Mouse (Mus musculus) CH12.LX (cell line): Measurements from ENCODE around the gene Lgr4. TPM values are rescaled to one million over a fixed set of nuclear protein-coding genes. Genes with fewer than 3 reads are reported as not detected.

Experiments
- DNase-seq: peaks from one replicate; pipeline ENCODE4 v3.0.0-alpha.2; 2013; ENCODE audit errors: extremely low read depth
- H3K27ac ChIP-seq: 2 replicates; pipeline ENCODE4 v1.5.1; 2012; ENCODE audit warnings: low read depth, mild to moderate bottlenecking, control low read depth, moderate library complexity; ENCODE audit not compliant: insufficient read depth
- H3K27me3 ChIP-seq: replicated peaks from 2 replicates; pipeline ENCODE3; 2012; ENCODE audit warnings: inconsistent platforms
- H3K36me3 ChIP-seq, 2 experiments: replicated peaks in 1 of 2; 2 replicates each; pipeline versions ENCODE3 to v1.6.1; 2012; ENCODE audit warnings: inconsistent platforms in 1 of 2, low read length in 1 of 2, mild to moderate bottlenecking in 1 of 2, mixed read lengths in 1 of 2, moderate library complexity in 1 of 2; ENCODE audit not compliant: control insufficient read depth in 1 of 2, insufficient read depth in 1 of 2
- H3K4me1 ChIP-seq, 2 experiments: 2 replicates each; pipeline ENCODE4 v1.6.1; 2012; ENCODE audit warnings: inconsistent platforms in 1 of 2, moderate library complexity in 1 of 2; ENCODE audit not compliant: insufficient read depth in 2 of 2, control insufficient read depth in 1 of 2
- H3K4me2 ChIP-seq: 2 replicates; pipeline ENCODE4 v1.6.1; 2012; ENCODE audit warnings: low read depth, mild to moderate bottlenecking, control low read depth; ENCODE audit not compliant: poor library complexity, insufficient read depth, severe bottlenecking
- H3K4me3 ChIP-seq, 3 experiments: fragments of 150-350 bp in 1 of 3; sonication (generic) in 1 of 3; replicated peaks in 1 of 3; 2 replicates each; pipeline versions ENCODE3 to v1.5.1; 2011 to 2012; ENCODE audit warnings: low read depth in 2 of 3, low read length in 2 of 3, mild to moderate bottlenecking in 2 of 3, moderate library complexity in 2 of 3, control low read depth in 1 of 3, improper control_type of control experiment in 1 of 3, inconsistent platforms in 1 of 3, mixed read lengths in 1 of 3; ENCODE audit not compliant: poor library complexity in 1 of 3
- H3K79me2 ChIP-seq: replicated peaks from 2 replicates; pipeline ENCODE4 v1.6.1; 2012; ENCODE audit warnings: mild to moderate bottlenecking, moderate library complexity; ENCODE audit not compliant: control insufficient read depth, poor library complexity, insufficient read depth, severe bottlenecking; ENCODE audit errors: extremely low read depth
- H3K9ac ChIP-seq: 2 replicates; pipeline ENCODE4 v1.6.1; 2012; ENCODE audit warnings: low read depth, mild to moderate bottlenecking, control low read depth, moderate library complexity; ENCODE audit not compliant: insufficient read depth
- H3K9me3 ChIP-seq: replicated peaks from 2 replicates; pipeline ENCODE3; 2012; ENCODE audit warnings: low read length, inconsistent platforms, mixed read lengths
- CHD2 ChIP-seq: IDR thresholded peaks from 2 replicates; pipeline ENCODE4 v1.6.1; 2011; ENCODE audit warnings: low read length, improper control_type of control experiment
- E2F4 ChIP-seq: IDR thresholded peaks from 2 replicates; pipeline ENCODE4 v1.6.1; 2011; ENCODE audit warnings: low read depth, low read length, improper control_type of control experiment; ENCODE audit not compliant: insufficient replicate concordance
- ELF1 ChIP-seq: IDR thresholded peaks from 2 replicates; pipeline ENCODE4 v1.6.1; 2014; ENCODE audit warnings: low read depth, mild to moderate bottlenecking, inconsistent platforms, low read length, improper control_type of control experiment
- ETS1 ChIP-seq: conservative IDR thresholded peaks from 2 replicates; pipeline ENCODE4 v1.6.1; 2012; ENCODE audit warnings: low read depth, mild to moderate bottlenecking, inconsistent platforms, low read length, improper control_type of control experiment, moderate library complexity
- IRF4 ChIP-seq: IDR thresholded peaks from 2 replicates; pipeline ENCODE4 v1.6.1; 2014; ENCODE audit warnings: low read depth, mild to moderate bottlenecking, inconsistent platforms, low read length, improper control_type of control experiment
- JUN ChIP-seq: IDR thresholded peaks from 2 replicates; pipeline ENCODE4 v1.6.1; 2011; ENCODE audit warnings: low read depth, mild to moderate bottlenecking, low read length, improper control_type of control experiment, moderate library complexity; ENCODE audit not compliant: insufficient read depth
- JUND ChIP-seq: conservative IDR thresholded peaks from 2 replicates; pipeline ENCODE4 v1.6.1; 2011; ENCODE audit warnings: low read depth, low read length, improper control_type of control experiment
- KAT2A ChIP-seq: IDR thresholded peaks from 2 replicates; pipeline ENCODE4 v1.6.1; 2012; ENCODE audit warnings: low read length, improper control_type of control experiment, inconsistent platforms; ENCODE audit not compliant: insufficient replicate concordance
- MAZ ChIP-seq: IDR thresholded peaks from 2 replicates; pipeline ENCODE4 v1.6.1; 2012; ENCODE audit warnings: low read depth, mild to moderate bottlenecking, inconsistent platforms, low read length, improper control_type of control experiment, moderate library complexity
- MEF2A ChIP-seq: IDR thresholded peaks from 2 replicates; pipeline ENCODE4 v1.6.1; 2014; ENCODE audit warnings: low read depth, mild to moderate bottlenecking, inconsistent platforms, low read length, improper control_type of control experiment, borderline replicate concordance
- MXI1 ChIP-seq: IDR thresholded peaks from 2 replicates; pipeline ENCODE4 v1.6.1; 2011; ENCODE audit warnings: mild to moderate bottlenecking, low read depth, low read length, improper control_type of control experiment
- NELFE ChIP-seq: IDR thresholded peaks from 2 replicates; pipeline ENCODE4 v1.6.1; 2011; ENCODE audit warnings: low read depth, low read length, improper control_type of control experiment
- NRF1 ChIP-seq: IDR thresholded peaks from 2 replicates; pipeline ENCODE4 v1.6.1; 2014; ENCODE audit warnings: low read depth, mild to moderate bottlenecking, inconsistent platforms, low read length, improper control_type of control experiment, moderate library complexity
- PAX5 ChIP-seq: IDR thresholded peaks from 2 replicates; pipeline ENCODE4 v1.6.1; 2012; ENCODE audit warnings: low read length, inconsistent platforms, mixed read lengths
- POLR2A ChIP-seq: IDR thresholded peaks from 2 replicates; pipeline ENCODE4 v1.6.1; 2011; ENCODE audit warnings: low read depth, mild to moderate bottlenecking, improper control_type of control experiment, low read length
- RAD21 ChIP-seq: IDR thresholded peaks from 2 replicates; pipeline ENCODE4 v1.6.1; 2011; ENCODE audit warnings: low read depth, mild to moderate bottlenecking, low read length, improper control_type of control experiment, moderate library complexity
- SIN3A ChIP-seq: IDR thresholded peaks from 2 replicates; pipeline ENCODE4 v1.6.1; 2012; ENCODE audit warnings: low read length, improper control_type of control experiment, inconsistent platforms
- USF1 ChIP-seq: IDR thresholded peaks from 2 replicates; pipeline ENCODE4 v1.6.1; 2014; ENCODE audit warnings: low read depth, mild to moderate bottlenecking, inconsistent platforms, low read length, improper control_type of control experiment
- ZC3H11A ChIP-seq: IDR thresholded peaks from 2 replicates; pipeline ENCODE4 v1.6.1; 2012; ENCODE audit warnings: low read depth, mild to moderate bottlenecking, inconsistent platforms, low read length, improper control_type of control experiment
- ZMIZ1 ChIP-seq: IDR thresholded peaks from 2 replicates; pipeline ENCODE4 v1.6.1; 2012; ENCODE audit warnings: low read depth, mild to moderate bottlenecking, inconsistent platforms, low read length, improper control_type of control experiment
- ZNF384 ChIP-seq: IDR thresholded peaks from 2 replicates; pipeline ENCODE4 v1.6.1; 2012; ENCODE audit warnings: low read depth, low read length, improper control_type of control experiment, inconsistent platforms
- dilution Hi-C: fragments of 300-500 bp; cut with MboI; formaldehyde crosslinking; loops from 2 replicates; pipeline ENCODE4 v1.14.3; 2020; ENCODE audit warnings: low sequenced_read_pairs; ENCODE audit not compliant: extremely low pct_unique_long_range_greater_than_20kb, extremely low pct_ligation_motif_present
- in situ Hi-C: fragments of 300-500 bp; cut with MboI; formaldehyde crosslinking; loops from 3 replicates; pipeline ENCODE4 v1.14.3; 2019; ENCODE audit warnings: low sequenced_read_pairs, low pct_ligation_motif_present, low pct_unique_long_range_greater_than_20kb, mixed read lengths
- polyA plus RNA-seq: library from polyadenylated mRNA; unstranded; fragments of >175 nt; gene quantifications from 2 replicates; pipeline ENCODE4 v1.2.1, GENCODE M21; 2012; ENCODE audit warnings: low read depth; ENCODE audit not compliant: insufficient read length
- total RNA-seq, 2 experiments: library from RNA; depleted of rRNA; stranded (reverse); fragments of 300-350 nt in 1 of 2; fragments of >200 nt in 1 of 2; gene quantifications; 2 replicates each; pipeline ENCODE4 v1.2.3; 2012 to 2014

Lgr4 gene
- total and polyA plus RNA-seq, 3 experiments: 6.1 to 11.4 (median 6.9) TPM

DNA sequence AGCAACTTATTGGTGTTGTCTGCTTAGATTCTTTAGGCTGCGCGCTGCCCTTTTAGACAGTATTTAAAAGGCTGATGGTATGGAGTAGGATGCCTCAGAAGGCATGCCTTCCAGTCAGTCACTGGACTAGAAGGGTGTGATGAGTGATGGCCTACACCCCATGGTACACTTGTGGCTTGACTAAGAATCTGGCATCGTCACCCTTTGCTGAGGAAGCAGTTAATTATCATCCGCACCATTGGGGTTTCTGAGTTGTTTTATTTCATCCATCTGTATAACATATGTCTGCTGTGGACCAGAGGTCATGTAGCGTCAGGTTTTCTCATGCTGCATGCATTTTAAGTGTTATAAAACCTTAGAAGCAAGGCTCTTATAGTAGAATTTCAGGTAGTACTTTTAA, 70.5 kb downstream of the Lgr4 start:
- H3K36me3 ChIP-seq: peaks cover 0 to 16% of the 10 kb centered on the region in 2 experiments
- H3K27ac ChIP-seq: no peak overlapping the region
- in situ Hi-C loops: no loop called here
- H3K4me3 ChIP-seq: no peak overlapping the region
- no peaks in the 10 kb centered on the region for H3K9me3 ChIP-seq
- no peak for TF ChIP-seq MAZ
- TF ChIP-seq ZC3H11A: no peak
- no peak for TF ChIP-seq MXI1
- no peak for TF ChIP-seq USF1
- TF ChIP-seq IRF4: no peak
- no peak for TF ChIP-seq NELFE
- TF ChIP-seq, all 38 proteins: peak for 0
- DNase-seq: no peak
- Histone ChIP-seq H3K9ac (no peak overlapping the region), H3K79me2 (no peaks in the 10 kb centered on the region), H3K4me2 (no peak overlapping the region), H3K4me1 (peaks cover 7 to 16% of the 10 kb centered on the region in 2 experiments; a peak in 3 of 4 replicates), H3K27me3 (no peaks in the 10 kb centered on the region)
- dilution Hi-C loops: no loop called here

DNA sequence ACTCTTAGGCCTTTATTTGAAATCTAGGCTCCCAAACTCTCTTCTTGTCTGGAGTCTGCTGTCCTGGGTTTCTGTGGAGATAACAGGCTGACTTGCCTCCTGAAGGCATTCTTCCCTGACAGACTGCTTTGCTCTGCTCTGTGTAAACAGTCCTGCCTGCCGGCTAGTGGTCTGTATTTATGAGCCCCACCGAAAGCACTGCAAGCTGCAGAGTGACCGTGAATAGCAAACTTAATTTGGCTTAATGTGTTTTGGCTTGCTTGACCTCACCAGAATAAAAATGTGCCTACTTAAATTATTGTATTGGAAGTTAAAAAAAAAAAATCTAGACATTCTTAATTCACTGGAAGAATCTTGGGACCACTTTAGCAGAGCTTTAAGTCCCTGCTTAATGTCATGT, 71.7 kb downstream of the Lgr4 start:
- H3K4me2 ChIP-seq: no peak overlapping the region
- no peak for TF ChIP-seq JUN
- TF ChIP-seq ELF1: no peak
- TF ChIP-seq JUND: no peak
- no peak for TF ChIP-seq ZMIZ1
- TF ChIP-seq CHD2: no peak
- TF ChIP-seq RAD21: no peak
- TF ChIP-seq IRF4: no peak
- TF ChIP-seq E2F4: no peak
- no peak for TF ChIP-seq POLR2A
- no peak for TF ChIP-seq NRF1
- no peak for TF ChIP-seq ETS1
- TF ChIP-seq PAX5: no peak
- no peak for TF ChIP-seq MEF2A
- TF ChIP-seq KAT2A: no peak
- no peak for TF ChIP-seq ZNF384
- no peak for TF ChIP-seq ZC3H11A
- no peak for TF ChIP-seq MXI1
- no peak for TF ChIP-seq SIN3A
- H3K9ac ChIP-seq: no peak overlapping the region
- DNase-seq: no peak
- H3K4me1 ChIP-seq: peaks cover 7 to 15% of the 10 kb centered on the region in 2 experiments; a peak in 3 of 4 replicates
- no peak overlapping the region for H3K4me3 ChIP-seq
- no peak overlapping the region for H3K27ac ChIP-seq
- dilution Hi-C loops: no loop called here
- H3K9me3 ChIP-seq: no peaks in the 10 kb centered on the region
- no peaks in the 10 kb centered on the region for H3K27me3 ChIP-seq
- peaks cover 0 to 16% of the 10 kb centered on the region in 2 experiments for H3K36me3 ChIP-seq
- in situ Hi-C loops: no loop called here
- H3K79me2 ChIP-seq: no peaks in the 10 kb centered on the region
